Mouse (Mus musculus): Measurements from ENCODE around the gene Ntn1.

The Ntn1 gene

DNA sequence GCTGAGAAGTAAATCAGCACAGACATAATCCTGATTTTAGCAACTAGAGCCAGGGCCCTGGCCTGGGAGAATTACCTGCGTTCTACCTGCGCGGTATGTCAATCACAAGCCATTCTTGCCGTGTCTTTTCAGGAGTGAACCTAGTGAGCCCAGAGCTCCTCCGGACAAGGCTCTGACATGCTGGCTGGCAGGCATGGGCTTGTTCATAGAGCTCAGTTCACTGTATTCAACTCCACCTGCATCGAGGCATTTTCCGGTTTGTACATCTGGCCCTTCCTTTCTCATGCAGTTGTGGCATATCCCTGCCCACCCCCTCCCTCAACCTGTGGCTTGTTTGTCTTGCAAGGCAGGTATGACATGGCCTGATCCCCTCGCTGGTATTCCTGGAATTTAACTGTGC lies 5.0 kb upstream of the Ntn1 start:
- DNase-seq = no peak

DNA sequence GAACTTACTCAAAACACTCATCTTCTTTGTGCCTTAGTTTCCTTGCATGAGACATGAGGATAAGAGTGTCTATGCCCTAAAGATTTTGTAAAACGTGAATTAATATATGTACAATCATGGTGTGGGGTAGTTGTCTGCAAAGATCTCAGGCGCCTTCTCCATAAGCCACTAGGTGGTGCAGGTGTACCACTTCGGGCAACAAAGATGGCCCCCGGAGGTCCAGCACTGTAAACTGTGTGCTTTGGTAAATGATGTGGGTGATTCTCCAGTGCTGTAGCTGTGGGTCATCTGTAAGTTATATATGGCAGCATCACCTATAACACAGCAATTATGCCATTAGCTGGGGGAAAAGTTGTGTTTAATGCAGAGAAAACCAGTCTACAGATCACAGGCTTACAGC lies 3.6 kb upstream of the Ntn1 start:
- DNase-seq = no peak

DNA sequence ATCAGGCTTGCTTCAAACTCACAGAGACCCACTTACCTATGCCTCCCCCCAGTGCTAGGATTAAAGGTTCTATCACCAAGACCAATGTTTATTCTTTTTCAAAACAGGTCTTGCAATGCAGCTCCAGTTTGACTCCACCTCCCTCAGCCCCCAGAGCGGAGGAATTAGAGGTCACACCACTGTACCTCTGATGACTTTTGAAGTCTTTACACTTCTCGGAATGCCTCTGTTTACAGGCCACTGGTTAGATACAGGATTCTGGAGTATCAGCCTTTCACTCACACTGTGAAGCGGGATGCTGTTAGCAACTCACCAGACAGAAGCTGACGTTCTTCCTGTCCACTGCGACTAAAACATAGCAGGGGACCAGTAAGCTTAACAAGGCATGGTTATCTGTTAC lies 805 bp upstream of the Ntn1 start:
- DNase-seq = no peak

DNA sequence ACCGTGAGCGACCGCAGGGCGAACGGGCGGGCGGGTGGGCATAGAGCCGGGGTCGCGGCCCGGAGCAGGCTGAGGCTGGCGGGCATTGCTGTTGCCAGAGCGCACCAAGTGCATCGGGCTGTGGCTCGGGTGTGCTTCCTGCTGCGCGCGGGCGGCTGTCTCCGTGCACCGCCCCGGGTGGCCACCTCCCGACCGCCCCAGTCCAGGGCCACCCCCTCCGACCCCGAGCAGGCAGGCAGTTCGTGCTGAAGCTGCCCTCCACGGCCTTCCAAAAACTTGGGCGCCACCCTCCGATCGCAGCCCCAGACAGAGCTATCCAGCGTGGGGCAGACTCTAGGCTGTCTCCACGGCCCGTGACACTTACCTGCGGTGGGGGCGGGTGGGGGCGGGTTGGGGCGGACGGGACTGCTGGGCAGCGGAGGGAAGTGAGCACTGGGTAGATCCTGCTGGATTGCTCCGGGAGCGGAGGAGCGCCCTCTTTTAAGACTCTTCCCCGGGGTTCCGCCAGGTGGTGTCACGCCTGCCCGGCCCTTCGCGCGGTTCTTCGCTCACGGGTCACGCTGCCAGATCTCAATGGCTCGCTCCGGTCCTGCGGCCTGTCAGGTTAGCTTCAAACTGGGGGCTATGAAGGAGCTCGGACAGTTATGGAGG lies 477 bp downstream of the Ntn1 start:
- peak; percentile 35 to 55 for DNase-seq

DNA sequence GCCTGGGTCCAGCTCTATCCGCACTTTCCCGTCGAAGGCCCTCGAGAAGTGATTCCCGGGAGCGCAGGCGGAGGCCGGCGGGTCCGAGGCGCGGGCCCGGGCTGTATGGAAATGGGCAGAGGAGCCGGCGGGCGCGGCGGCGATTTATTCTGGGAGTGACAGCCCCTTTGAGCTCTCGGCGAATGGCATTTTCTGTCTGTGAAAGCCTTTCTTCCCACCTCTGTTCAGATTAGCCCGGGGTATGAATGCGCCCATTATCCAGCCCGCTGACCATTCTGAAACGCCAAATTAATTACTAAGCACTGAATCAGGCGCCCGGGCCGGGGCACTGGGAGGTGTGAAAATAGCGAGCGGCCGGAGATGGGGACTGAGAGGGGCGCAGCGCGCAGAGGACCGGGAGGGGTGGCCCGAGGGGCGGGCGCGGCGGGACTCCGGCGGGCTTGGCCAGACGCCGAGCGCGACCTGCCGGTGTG lies 1.0 kb downstream of the Ntn1 start:
- DNase-seq = no peak

DNA sequence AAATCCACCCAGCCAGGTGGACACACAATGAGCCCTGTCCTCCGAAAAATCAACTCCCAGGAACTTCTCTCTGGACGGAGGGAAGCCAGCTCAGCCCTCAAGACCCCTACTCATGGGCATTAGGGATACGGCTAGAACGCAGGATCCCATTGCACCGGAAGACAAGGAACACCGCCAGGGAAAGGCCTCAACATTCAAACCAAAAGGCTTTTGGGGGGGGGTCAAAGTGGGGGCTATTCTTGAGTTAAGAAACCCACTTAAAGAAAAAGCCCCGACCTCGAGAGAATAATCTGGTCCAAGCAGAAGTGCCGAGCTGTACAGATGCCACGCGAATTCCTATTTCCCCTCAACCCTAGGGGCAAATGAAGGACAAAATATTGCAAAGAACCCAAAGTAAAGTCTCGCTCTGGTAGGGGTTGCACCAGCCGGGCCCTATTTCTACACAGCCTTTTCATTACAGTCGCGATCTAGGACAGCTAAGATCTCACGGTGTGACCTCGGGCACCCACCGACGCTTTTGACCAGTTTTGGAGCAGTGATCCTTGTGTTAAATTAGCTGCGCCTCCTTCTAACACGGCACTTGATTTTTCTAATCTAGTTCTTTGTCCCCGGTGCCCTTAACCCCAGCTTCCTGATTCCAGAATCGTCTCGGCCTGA lies 1.6 kb downstream of the Ntn1 start:
- DNase-seq = no peak

DNA sequence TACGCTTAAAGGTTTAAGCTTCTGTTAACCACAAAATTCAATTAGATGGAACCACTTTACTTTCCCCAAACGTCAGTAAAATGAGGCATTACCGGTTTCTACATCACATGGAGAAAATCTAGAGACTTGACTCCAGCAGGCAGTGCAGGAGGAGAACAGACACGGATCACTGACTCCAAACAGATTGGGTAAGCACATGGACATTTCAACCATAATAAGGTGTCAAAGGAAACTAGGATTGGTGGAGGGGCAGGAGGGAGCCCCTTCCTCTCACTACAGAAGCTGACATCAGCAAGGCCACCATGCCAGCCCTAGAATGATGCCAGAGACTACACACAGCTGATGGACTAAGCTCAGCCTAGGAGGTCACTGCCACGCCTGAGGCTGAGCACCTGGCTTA lies 5.1 kb downstream of the Ntn1 start:
- no peak for DNase-seq

DNA sequence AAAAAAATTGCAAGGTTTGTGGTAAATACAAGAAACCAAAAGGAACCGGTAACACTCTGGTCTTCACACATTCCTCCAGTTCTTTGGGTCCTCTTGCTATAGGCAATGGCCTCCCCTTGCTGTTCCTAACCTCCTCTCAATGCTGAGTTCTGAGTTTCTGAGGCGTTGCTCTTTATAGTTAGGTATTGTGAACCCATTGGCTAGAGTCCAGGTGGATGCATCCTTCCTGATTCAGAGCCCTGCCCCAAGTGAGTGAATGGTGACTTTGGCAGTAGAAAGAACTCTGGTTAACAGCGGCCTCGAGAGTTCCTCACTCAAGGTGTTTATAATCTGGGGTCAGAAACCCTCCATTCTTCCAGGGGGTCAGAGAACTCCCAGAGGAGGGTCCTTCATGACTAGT lies 5.9 kb downstream of the Ntn1 start:
- DNase-seq = no peak

DNA sequence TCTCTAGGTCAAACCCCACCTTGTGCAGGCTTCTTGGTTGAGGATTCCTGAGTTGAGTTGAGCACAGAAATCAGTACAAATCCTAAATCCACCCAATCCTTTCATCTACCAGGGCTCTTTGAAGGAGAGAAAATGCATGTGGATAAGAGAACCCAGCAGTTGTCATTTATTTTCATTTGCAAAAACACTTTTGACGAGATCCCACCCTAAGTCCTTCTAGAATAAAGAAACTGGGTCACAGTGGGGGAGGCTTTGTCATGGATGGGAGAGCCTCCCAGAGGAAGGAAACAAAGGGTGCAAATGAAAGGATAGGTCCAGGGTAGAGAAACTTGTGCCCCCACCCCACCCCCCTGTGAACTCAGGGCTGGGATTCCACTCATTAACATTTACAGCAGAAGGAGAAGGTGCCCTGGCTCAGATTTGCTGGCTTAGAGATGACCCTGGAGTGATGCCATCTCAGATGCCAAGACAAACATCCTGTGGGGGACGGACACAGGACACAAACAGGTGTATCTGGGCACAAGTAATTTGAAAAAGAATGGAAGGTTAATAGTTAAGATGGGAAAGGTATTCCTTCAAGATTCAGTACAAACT lies 6.6 kb downstream of the Ntn1 start:
- no peak for DNase-seq

DNA sequence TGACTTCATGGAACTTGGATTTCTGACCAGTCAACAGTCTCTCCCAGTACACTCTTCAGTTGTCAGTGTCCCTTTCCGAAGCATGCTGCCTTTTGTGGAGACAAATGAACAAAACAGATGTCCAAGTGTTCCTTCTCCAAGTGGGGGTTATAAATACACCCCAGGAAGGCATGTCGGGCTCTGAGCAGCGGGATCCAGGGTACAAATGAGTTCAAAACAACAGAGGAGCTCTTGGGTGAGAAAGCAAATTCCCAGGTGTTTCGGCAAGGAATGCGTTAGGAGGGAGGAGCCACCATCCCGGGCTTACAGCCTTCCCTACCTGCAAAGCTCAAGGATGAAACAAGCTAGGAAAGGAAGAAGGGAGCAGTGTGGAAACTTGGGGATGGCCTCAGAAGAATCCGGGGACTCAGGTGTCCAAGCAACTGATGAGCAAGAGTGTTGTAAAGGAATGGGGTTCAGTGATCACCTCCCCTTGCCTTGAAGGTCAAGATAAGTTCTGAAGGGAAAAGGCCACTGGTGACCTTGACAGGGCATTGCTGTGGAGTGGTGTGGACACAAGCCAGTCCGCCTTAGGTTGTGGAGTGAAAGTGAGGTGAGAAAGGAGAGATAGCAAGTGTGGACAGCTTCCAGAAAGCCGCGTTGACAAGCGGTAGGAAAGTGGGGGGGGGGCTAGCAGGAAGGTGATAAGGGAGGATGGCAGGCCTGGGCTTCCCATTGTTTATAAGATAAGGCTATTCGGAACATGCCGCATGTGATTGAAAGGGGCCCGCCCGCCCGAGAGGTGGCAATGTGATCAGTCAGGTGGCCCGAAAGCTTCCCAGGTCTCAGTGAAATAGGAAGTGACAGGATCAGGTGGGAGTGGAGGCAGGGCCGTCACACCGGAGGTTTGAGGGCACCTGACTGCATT lies 10.0 kb downstream of the Ntn1 start:
- no peak for DNase-seq

DNA sequence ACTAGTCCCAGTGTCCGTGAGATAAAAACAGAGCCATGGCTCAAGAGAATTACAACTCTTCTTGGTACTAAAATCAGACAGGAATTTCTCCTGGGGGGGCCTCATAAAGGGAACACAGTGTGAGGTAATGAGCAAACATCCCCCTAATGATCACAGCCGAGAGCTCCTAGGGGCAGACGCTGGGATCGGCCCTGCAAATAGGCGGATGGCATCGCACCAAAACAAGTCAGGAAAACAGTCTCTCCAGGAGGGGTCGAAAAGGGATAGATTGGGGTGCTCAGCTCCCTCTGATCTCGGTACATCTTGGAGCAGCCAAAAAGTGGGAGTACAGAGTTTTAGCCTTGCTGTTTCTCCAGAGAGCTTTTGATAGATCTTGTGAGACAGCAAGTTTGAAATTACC lies 11.0 kb downstream of the Ntn1 start:
- DNase-seq = no peak

DNA sequence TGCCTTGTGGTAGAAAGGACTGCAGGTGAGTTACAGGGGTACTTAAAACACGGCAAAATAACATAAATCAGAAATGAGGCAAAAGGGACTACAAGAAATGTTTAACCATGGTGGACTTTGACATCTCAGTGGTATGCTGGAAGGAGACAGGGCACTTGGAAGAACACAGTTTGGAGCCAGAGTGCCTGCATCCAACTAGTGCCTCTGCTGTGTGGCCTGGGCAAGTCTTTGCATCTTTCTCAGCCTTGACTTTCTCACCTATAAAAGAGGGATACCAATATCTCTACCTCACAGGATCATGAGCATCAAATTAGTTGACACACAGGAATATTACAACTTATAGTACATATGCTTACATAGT lies 12.0 kb downstream of the Ntn1 start:
- DNase-seq = no peak

DNA sequence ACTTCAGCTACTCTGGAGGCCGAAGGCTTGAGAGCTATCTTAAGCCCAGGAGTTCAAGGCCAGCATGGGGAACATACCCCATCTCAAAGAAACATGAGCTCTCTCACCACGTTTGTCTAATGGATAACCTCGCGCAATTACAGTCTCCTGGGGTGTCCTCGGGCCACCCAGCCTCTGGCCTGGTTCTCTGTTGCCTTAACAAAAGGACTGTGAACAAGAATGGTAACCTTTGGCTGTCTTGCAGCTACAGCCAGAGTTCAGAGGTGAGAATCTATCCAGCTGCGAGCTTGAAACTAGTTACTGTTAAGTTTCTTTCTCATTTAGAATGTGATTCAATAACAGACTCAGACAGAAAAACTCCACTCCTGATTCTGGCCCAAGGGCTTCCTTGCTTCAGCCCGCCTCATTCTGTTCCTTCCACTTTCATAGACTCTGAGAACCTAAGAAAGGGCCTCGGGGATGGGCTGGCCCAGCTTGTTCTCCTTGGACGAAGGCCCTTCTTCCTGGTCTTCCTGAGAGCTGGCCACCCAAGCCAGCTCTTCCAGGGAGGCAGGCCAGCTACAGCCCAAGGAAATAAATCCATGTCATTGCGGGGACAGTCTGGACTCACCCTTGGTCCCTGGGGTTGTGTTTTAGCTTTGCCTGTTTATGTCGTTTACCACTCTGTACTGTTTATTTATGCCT lies 12.5 kb downstream of the Ntn1 start:
- DNase-seq = no peak

DNA sequence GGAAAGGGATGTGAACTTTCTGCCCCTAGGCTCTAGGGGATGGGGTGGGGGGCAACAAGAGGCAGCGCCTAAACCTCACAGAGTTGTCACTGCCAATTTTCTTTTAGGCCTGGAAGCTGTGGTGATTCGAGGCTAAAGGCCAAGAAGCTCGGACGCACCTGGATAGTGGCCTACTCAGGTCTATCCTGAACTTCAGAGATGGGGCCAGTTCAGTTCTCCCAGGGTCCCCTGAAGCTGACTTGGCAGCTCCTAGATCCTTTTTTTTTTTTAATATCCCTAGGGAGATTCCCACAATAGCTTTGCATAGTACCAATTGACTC lies 13.2 kb downstream of the Ntn1 start:
- DNase-seq = no peak

DNA sequence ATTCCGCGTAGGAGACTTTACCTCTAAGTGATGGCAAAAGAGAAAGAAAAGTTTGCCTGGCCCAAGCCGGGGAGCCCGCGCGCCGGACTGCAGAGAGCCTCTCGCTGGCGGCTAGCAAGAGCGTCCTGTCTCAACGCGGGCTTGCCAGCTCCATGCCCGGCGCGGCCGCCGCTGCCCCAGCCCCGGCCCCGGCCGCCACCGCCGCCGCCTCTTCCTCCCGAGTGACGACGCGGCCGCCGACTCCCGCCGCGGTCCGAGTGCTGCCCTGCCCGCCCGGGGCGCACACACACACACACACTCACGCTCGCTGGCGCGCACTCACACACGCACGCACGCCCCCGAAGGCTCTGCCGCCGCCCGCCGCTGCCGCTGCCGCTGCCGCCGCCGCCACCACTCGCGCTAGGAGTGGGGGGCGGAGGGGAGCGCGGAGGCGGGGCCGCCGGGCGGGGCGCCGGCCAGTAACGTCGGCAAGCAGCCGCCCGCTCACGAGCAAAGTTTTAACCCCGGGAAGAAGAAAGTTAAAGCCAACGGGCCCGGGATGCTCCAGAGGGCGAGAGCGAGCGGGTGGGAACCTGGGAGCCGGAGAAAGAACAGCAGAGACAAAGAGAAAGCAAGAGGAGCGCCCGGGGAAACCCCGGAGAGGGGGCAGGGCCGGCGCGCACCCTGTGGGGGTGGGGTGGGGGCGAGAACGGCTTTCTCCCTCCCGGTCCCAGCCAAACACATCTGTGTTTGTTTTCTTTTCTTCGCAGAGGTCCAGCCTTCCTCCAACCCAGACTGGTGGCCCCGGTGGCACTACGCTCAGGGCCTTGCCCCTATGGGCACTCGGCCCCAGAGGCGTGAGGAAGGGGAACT lies 13.8 kb downstream of the Ntn1 start:
- DNase-seq = peak in 1 of 2 experiments; percentile 36

DNA sequence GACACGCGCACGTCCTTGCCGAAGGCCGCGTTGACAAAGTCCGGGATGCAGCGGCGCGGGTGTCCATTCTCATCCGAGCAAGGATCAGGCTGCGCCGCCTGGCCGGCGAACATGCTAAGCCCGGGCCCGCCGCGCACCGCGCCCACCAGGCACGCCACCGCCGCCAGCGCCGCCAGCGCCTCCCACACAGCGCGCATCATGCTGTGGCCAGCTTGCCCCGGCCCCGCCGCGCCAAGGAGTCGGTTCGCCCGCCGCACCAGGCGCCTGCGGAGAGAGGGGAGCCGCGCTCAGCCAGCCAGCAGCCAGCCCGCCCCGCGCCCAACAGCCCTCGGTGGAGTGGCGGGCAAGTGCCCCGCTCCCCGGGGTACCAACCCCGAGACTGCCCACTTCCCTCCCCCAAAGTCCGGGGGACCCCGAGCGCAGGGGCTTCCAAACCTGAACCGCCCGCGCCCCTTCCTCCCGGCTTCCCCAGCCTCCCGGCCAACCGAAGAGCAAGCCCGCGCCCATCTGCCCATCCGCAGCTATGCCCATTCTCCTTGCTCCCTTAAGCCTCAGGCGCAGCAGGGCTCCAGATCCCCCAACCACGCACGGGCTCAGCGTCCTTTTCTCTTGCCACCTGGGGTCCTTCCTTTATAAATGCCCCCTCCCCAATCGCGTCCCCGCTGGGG lies 14.6 kb downstream of the Ntn1 start:
- peak; percentile 20 to 27 for DNase-seq

DNA sequence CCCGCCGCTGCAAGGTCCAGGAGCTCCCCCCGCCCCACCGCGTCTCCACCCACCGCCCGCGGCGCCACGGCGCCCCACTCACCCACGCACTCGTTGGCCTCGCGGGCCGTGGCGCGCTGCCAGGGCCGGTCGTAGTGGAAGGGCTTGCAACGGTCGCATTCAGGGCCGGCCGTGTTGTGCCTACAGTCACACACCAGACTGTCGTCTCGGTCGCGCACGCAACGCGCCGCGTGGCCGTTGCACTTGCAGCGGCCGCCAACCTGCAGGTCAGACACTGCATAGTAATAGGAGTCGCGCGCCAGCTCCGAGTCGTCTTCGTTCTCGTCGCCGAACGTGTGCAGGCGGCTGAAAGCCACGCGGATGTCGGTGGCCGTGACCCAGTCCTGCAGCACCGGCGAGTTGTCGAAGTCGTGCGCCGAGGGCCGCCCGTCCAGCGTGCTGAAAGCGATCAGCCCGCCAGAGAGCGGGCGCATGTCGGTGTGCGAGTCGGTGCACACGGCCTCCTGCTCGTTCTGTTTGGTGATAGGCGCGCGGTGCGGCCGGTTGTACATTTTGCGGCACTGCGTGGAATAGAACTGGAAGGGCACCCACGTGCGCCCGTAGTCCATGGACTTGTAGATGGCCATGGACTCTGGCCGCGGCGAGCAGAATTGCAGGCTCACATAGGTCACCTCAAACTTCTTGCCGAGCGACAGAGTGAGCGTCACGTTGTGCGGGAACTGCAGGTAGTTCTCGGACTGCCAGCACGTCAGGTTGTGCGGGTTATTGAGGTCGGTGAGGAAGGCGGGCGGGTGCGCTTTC lies 15.4 kb downstream of the Ntn1 start:
- DNase-seq = peak; percentile 33 to 47

DNA sequence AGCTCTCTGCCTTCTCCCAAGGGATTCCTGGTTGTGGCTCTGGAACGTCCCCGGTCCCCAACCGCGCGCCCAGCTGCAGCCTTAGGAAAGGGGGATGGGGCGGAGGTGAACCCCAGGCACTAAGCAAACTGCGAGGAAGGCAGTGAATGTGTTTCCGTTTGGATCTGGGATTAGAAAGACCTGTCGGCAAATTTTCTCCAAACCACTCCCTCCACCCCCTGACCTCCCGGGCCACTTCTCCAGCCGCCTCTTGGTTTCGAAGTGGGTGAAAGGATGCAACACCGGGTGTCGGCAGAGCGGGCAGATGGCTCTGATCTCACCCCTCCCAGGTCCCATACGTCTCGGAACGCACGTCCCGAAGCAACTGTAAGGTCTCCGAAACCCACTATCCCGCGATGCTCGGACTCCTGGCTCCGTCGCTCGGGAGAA lies 16.0 kb downstream of the Ntn1 start:
- peak; percentile 16 to 22 for DNase-seq

DNA sequence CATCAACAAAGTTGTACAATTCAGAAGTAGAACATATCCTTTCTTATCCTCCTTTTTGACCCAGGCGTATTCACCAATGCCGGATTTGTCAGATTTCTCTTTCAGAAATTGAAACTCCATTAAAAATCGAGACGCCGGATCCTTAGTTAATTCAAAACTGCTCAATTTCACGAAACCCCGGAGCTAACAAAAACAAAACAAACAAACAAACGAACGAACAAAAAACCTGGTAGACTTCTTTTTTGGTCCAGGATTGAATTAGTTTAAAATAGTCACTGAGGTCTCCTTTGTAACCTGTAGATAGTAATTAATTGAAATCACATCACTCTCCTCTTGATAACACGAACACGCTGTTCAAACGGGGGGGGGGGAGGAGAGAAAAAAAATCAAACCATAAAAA lies 16.5 kb downstream of the Ntn1 start:
- DNase-seq = no peak

DNA sequence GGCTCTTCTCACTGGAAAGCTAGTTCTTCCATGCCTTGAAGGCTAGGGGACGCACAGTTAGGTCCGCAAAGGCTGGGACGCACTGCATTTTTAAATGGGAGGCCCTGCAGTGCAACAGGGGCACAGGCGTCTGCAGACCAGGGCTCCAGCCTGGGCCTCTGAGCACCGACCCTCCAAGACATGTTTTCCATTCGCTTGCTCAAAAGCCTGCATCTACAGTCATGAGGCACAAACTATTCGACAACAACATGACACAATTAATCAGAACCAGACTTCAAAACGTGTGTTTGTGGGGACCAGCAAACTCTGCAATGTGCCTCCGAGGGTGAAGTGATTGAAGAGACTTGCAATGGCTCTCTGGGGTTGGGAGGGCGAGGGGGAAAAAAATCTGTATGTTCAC lies 17.1 kb downstream of the Ntn1 start:
- DNase-seq = no peak

DNA sequence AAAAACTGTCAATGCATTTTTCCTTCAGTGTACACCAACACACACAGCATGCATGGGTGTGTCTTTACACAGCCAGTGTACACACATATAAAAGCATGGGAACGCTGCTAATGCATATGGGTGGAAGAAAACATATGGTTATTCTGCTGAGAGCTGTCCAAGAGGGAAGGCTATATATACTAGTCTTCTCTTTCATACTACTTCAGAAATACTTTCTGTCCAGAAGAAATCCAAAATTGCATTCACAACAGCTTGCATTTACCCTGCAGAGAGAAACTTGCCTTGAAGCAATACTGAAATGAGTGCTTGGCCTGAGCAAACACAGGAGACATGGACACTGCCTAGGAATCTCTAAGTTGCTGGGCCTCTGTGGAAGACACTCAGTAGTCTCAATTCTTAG lies 18.8 kb downstream of the Ntn1 start:
- no peak for DNase-seq
